Mouse (Mus musculus): ENCODE measurements around the gene Ltv1. TPM values are rescaled to one million over a fixed set of nuclear protein-coding genes. Genes with fewer than 3 reads are reported as not detected.

Gene Ltv1
- polyA plus RNA-seq, 1 experiment from 2014 or later: 65.3 TPM

DNA sequence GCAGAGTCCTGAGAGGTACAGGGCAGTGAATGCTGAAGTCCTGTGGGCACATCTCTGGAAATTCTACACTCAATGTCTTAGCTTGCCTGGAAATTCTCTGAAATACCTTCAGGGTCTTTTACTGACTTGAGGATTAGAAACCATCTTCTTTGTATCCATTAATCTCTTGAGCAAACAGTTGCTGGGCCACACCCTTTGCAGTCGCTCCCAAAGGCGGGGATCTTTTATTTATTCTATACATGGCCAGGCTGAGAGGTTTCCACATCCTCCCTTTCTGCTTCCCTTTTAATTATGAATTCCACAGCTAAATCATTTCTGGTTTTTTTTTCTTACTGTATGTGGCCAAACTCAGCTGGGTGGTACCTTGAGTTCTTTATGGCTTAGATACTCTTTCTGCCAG is 52.5 kb downstream of the Ltv1 start:
- no peaks in the 10 kb centered on the region for H3K27me3 ChIP-seq (ENCODE audit: low read depth, poor library complexity, severe bottlenecking)
- no peaks in the 10 kb centered on the region for H3K9me3 ChIP-seq (replicated peaks)
- DNase-seq (ENCODE audit: low spot score): no peak
- 87% methylated on average over 2 of the region's 2 CpGs for WGBS
- H3K4me1 ChIP-seq: no peaks in the 10 kb centered on the region
- no peak overlapping the region for H3K27ac ChIP-seq
- no peaks in the 10 kb centered on the region for H3K36me3 ChIP-seq
- H3K4me3 ChIP-seq: no peak overlapping the region

DNA sequence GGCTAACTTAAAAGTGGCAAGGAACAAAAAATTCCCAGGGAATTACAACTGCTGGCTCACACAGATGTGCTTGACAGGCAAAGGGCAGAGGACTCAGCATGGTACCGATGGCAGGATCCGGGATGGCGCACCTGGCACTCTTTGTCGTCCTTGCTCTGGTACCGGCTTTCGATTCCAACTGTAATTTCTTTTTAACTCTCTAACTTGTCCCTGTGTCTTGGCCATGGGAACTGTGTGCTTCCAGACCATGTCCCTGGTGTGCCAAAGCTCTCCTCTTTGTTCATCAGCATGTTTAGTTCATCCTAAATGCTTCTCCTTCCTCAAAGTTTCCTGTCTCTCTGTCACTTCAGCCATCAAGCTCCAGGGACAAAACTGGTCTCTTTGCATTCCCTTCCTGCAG is 55.1 kb downstream of the Ltv1 start:
- no peaks in the 10 kb centered on the region for H3K9me3 ChIP-seq (replicated peaks)
- H3K27ac ChIP-seq: no peak overlapping the region
- H3K36me3 ChIP-seq: no peaks in the 10 kb centered on the region
- no peaks in the 10 kb centered on the region for H3K4me1 ChIP-seq
- 94% methylated on average over 6 of the region's 6 CpGs for WGBS
- DNase-seq (ENCODE audit: low spot score): peak; percentile 8
- H3K27me3 ChIP-seq (ENCODE audit: low read depth, poor library complexity, severe bottlenecking): no peaks in the 10 kb centered on the region
- no peak overlapping the region for H3K4me3 ChIP-seq

DNA sequence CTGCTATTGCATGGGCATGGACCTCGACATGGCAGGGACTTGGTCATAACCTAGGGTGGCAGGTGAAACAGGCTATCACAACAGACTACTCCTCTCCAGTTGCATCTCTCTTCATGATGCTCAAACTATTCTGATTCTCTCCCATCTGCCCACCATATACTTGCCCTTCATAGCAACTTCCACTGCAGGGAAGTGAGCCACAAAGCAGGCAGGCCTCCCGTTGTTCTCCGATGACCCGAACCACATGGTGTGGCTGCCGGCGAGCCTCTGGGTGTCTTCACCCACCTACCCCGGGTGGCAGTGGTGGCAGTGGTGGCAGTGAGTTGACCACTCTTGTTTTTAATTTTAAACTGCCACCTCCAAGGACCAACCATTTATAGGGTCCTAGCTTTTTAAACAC is 57.2 kb downstream of the Ltv1 start:
- WGBS: 96% methylated on average over 7 of the region's 7 CpGs
- Histone ChIP-seq H3K36me3 (no peaks in the 10 kb centered on the region), H3K4me1 (no peaks in the 10 kb centered on the region), H3K4me3 (no peak overlapping the region), H3K9me3 (replicated peaks) (no peaks in the 10 kb centered on the region), H3K27ac (no peak overlapping the region), H3K27me3 (ENCODE audit: low read depth, poor library complexity, severe bottlenecking) (no peaks in the 10 kb centered on the region)
- DNase-seq (ENCODE audit: low spot score): peak; percentile 19

DNA sequence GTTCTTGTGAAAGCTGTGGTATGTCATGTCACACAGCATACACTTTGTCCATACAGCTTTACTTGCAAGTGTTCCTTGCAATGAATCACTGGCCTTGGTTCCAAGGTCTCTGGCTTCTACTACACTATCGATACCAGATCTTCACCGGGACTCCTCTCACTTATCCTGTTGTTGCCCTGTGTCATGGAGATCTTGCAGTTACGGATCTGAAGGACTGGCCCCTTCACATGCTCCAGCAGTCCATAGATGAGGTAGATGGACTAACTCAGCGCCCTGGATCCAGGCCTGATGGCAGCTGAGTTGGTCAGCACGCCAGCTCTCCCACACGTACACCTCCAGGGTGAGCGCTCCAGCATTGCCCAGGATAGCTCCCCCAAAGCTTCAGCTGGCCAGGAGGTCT is 57.7 kb downstream of the Ltv1 start:
- Histone ChIP-seq H3K27ac (no peak overlapping the region), H3K27me3 (ENCODE audit: low read depth, poor library complexity, severe bottlenecking) (no peaks in the 10 kb centered on the region), H3K4me1 (no peaks in the 10 kb centered on the region), H3K4me3 (no peak overlapping the region), H3K9me3 (replicated peaks) (no peaks in the 10 kb centered on the region), H3K36me3 (no peaks in the 10 kb centered on the region)
- DNase-seq (ENCODE audit: low spot score): peak; percentile 25
- 94% methylated on average over 7 of the region's 7 CpGs for WGBS

DNA sequence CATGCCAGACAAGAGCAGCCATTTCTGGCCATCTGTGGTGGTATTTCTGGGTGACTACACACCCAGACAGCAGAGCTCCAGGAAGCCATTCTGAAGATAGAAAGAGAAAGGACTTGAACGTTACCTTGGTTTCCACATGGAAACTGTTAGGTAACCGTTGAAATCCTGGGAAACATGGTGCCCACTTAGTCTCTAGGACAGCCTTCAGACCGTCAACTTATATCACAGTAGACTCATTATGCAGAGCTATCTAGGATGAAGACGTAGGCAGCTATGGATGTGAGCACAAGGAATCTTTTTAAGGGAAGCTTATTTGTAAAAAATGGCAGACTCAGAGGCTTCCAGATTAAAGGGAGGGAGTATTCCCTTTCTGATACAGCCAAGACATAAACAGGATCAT is 59.1 kb downstream of the Ltv1 start:
- 96% methylated on average over 4 of the region's 4 CpGs for WGBS

More for the DNA sequence above, 59.1 kb downstream of the Ltv1 start:
- Histone ChIP-seq H3K27me3 (ENCODE audit: low read depth, poor library complexity, severe bottlenecking) (no peaks in the 10 kb centered on the region), H3K9me3 (replicated peaks) (no peaks in the 10 kb centered on the region), H3K4me3 (no peak overlapping the region), H3K4me1 (no peaks in the 10 kb centered on the region), H3K36me3 (no peaks in the 10 kb centered on the region), H3K27ac (no peak overlapping the region)
- peak; percentile 6 for DNase-seq (ENCODE audit: low spot score)

Other genes starting within 250 kb of the Ltv1 start
- 0.92 and 1.2 TPM in 2 replicates for gene Stx11, start 228.9 kb downstream of the Ltv1 start, polyA plus RNA-seq (2016; fragmentation: Nextera tagmentation; extraction: Ambion mirVana)
- 43.7 and 49.8 TPM in 2 replicates for gene Sf3b5, start 187.8 kb downstream of the Ltv1 start, polyA plus RNA-seq (2016; fragmentation: Nextera tagmentation; extraction: Ambion mirVana)
- 37.3 and 42.6 TPM in 2 replicates for gene Plagl1, start 132.7 kb downstream of the Ltv1 start, polyA plus RNA-seq (2016; fragmentation: Nextera tagmentation; extraction: Ambion mirVana)
- gene Zc2hc1b, start 15.1 kb downstream of the Ltv1 start, polyA plus RNA-seq (2016; fragmentation: Nextera tagmentation; extraction: Ambion mirVana): not detected in 2 replicates